Mouse (Mus musculus) embryonic facial prominence, embryonic 10.5 days (tissue): ENCODE measurements around the gene D1Ertd622e. TPM values are rescaled to one million over a fixed set of nuclear protein-coding genes. Genes with fewer than 3 reads are reported as not detected.
"Not testable (repeated sequence)": the region's sequence is repeated elsewhere in the genome, so short reads cannot be mapped to it uniquely, and the experiment has no call there.

ENCODE experiments used
- DNase-seq: peaks from one replicate; pipeline ENCODE4 v3.0.0-alpha.2; 2017; ENCODE audit warnings: low spot score
- H3K27ac ChIP-seq: fragments of 300-500 bp; sonication (generic); replicated peaks from 2 replicates; pipeline ENCODE4 v1.5.1; 2016; ENCODE audit warnings: mild to moderate bottlenecking
- H3K27me3 ChIP-seq: fragments of 300-500 bp; sonication (generic); replicated peaks from 2 replicates; pipeline ENCODE4 v1.6.1; 2016; ENCODE audit warnings: low read depth, mild to moderate bottlenecking; ENCODE audit not compliant: poor library complexity, severe bottlenecking
- H3K36me3 ChIP-seq: fragments of 300-500 bp; sonication (generic); replicated peaks from 2 replicates; pipeline ENCODE4 v1.6.1; 2016; ENCODE audit warnings: mild to moderate bottlenecking, moderate library complexity
- H3K4me1 ChIP-seq: fragments of 300-500 bp; sonication (generic); 2 replicates; pipeline ENCODE4 v1.6.1; 2016
- H3K4me3 ChIP-seq: fragments of 300-500 bp; sonication (generic); 2 replicates; pipeline ENCODE4 v1.5.1; 2016; ENCODE audit warnings: mild to moderate bottlenecking, moderate library complexity
- H3K9me3 ChIP-seq: fragments of 300-500 bp; sonication (generic); 2 replicates; pipeline ENCODE4 v1.6.1; 2016; ENCODE audit warnings: mild to moderate bottlenecking
- WGBS: fragments of 180-500 bp; shearing (Covaris S2); methylation state at CpG from one replicate; pipeline ENCODE4 v1.1.7; 2016; 5-methylcytosine and 5-hydroxymethylcytosine counted together
- polyA plus RNA-seq: library from polyadenylated mRNA; unstranded; fragments of >200 nt; fragmentation: Nextera tagmentation; extraction: Ambion mirVana; gene quantifications from 2 replicates; pipeline ENCODE4 v1.2.1, GENCODE M21; 2016

The D1Ertd622e gene
- polyA plus RNA-seq, 1 experiment from 2014 or later = 17.3 TPM

DNA sequence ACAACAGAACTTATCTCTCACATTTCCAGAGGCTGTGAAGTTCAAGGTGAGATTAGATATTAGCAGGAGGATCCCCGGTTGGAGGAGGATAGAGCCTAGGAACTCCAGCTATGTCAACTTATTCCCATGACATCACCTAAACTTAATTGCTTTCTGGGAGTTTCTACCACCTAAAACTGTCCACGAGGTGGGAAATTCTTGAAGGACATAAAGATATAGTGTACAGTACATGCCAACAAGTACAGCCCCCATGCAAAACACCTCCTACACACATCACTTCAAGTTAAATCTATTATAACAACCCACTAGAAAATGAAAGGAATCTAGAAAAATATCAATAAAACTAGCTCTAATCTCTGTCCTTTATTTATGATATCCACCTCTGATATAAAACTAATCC is 61.5 kb downstream of the D1Ertd622e start:
- WGBS = 76% methylated on average over 2 of the region's 2 CpGs
- DNase-seq = no peak
- H3K9me3 ChIP-seq = no peaks in the 10 kb centered on the region
- H3K27ac ChIP-seq = no peak overlapping the region
- no peaks in the 10 kb centered on the region for H3K36me3 ChIP-seq
- no peak overlapping the region for H3K4me3 ChIP-seq
- no peaks in the 10 kb centered on the region for H3K4me1 ChIP-seq
- no peaks in the 10 kb centered on the region for H3K27me3 ChIP-seq

GRCm38 (mm10) chr1:97599101-97599500 is 62.8 kb downstream of the D1Ertd622e start:
- H3K27me3 ChIP-seq = no peaks in the 10 kb centered on the region
- no peaks in the 10 kb centered on the region for H3K36me3 ChIP-seq
- 86% methylated on average over 3 of the region's 3 CpGs for WGBS
- no peaks in the 10 kb centered on the region for H3K4me1 ChIP-seq
- DNase-seq = no peak
- no peaks in the 10 kb centered on the region for H3K9me3 ChIP-seq
- no peak overlapping the region for H3K27ac ChIP-seq
- no peak overlapping the region for H3K4me3 ChIP-seq

GRCm38 (mm10) chr1:97588561-97588960 is 73.3 kb downstream of the D1Ertd622e start:
- 27% methylated on average over 3 of the region's 3 CpGs for WGBS
- H3K36me3 ChIP-seq = no peaks in the 10 kb centered on the region
- H3K27me3 ChIP-seq = no peaks in the 10 kb centered on the region
- H3K9me3 ChIP-seq = no peaks in the 10 kb centered on the region
- no peak for DNase-seq
- H3K27ac ChIP-seq = no peak overlapping the region; the same call in 1 of the 2 replicates
- H3K4me3 ChIP-seq = no peak overlapping the region
- peaks cover 4% of the 10 kb centered on the region for H3K4me1 ChIP-seq

- H3K36me3 ChIP-seq = no peaks in the 10 kb centered on the region
- H3K4me3 ChIP-seq = no peak overlapping the region
- no peaks in the 10 kb centered on the region for H3K9me3 ChIP-seq
- peaks cover 4% of the 10 kb centered on the region for H3K4me1 ChIP-seq
- no peak overlapping the region for H3K27ac ChIP-seq
- H3K27me3 ChIP-seq = no peaks in the 10 kb centered on the region
- no peak for DNase-seq
Observed at GRCm38 (mm10) chr1:97585106-97585505, 76.8 kb downstream of the D1Ertd622e start.

DNA sequence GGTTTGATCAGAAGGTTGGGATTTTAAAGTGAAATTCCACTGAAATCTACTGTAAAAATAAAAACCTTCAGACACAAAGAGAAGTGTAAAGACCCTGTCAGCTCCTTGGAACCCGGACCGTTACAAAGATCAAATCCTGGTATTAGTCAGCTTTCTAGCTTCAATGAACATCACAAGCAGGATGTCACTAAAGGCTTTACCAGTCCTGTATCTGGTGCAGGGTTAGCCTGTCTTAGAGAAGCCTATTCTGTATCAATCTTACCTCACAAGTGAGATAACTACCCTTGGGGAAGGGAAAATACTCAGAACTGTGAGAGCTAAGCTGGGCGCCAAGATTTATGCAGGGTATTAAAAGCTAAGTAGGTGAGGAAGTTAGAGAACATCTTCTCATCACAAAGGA is 77.7 kb downstream of the D1Ertd622e start:
- 84% methylated on average over 3 of the region's 3 CpGs for WGBS
- no peak for DNase-seq

GRCm38 (mm10) chr1:97583085-97583484 is 78.8 kb downstream of the D1Ertd622e start:
- Histone ChIP-seq H3K36me3 (no peaks in the 10 kb centered on the region), H3K27me3 (no peaks in the 10 kb centered on the region), H3K4me1 (no peaks in the 10 kb centered on the region), H3K9me3 (no peaks in the 10 kb centered on the region), H3K4me3 (no peak overlapping the region), H3K27ac (no peak overlapping the region)
- WGBS = 80% methylated on average over 4 of the region's 4 CpGs
- DNase-seq = no peak

More for the DNA sequence above, 77.7 kb downstream of the D1Ertd622e start:
- H3K27ac ChIP-seq = no peak overlapping the region
- H3K4me1 ChIP-seq = peaks cover 3% of the 10 kb centered on the region
- no peaks in the 10 kb centered on the region for H3K9me3 ChIP-seq
- H3K27me3 ChIP-seq = no peaks in the 10 kb centered on the region
- H3K4me3 ChIP-seq = no peak overlapping the region
- H3K36me3 ChIP-seq = no peaks in the 10 kb centered on the region

DNA sequence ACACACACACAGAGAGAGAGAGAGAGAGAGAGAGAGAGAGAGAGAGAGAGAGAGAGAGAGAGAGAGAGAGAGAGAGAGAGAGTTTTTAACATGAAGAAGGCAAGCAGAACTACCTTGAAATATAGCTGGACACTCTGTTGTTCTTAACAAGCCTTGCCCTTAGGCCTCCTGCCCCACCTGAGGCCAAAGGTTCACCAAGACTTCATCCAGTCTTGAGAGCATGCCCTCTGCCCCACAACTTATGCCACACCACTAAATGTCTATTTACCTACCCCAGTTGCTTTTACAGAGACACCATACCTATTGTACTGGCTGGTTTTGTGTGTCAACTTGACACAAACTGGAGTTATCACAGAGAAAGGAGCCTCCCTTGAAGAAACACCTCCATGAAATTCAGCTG is 81.2 kb downstream of the D1Ertd622e start:
- H3K4me3 ChIP-seq, H3K27ac ChIP-seq, H3K9me3 ChIP-seq, H3K36me3 ChIP-seq, H3K27me3 ChIP-seq, DNase-seq, H3K4me1 ChIP-seq: not testable (repeated sequence)

DNA sequence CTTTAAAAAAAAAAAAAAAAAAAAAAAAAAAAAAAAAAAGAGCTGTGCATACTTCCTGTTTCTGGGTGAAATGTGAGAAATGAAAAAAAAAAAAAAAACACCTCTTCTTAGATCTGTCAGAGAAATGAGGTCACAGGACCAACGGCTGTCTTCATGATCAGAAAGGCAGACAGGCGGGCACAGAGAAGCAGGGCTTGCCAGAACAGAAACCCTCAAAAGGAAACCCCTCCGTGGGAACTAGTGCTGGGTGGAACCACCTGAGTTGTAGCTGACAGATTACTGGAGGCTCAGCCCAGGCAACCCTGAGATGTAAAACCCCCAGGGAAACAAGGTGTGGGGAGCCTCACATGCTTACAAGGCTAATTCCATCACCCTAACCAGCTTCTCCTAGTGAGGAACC is 81.6 kb downstream of the D1Ertd622e start:
- DNase-seq = peak; percentile 10
- Histone ChIP-seq H3K4me3 (no peak overlapping the region), H3K27me3 (no peaks in the 10 kb centered on the region), H3K9me3 (no peaks in the 10 kb centered on the region), H3K27ac (no peak overlapping the region), H3K4me1 (no peaks in the 10 kb centered on the region), H3K36me3 (no peaks in the 10 kb centered on the region)
- WGBS = 73% methylated on average over 3 of the region's 3 CpGs

GRCm38 (mm10) chr1:97578025-97578417 is 83.9 kb downstream of the D1Ertd622e start:
- 89% methylated on average over 3 of the region's 3 CpGs for WGBS
- no peaks in the 10 kb centered on the region for H3K4me1 ChIP-seq
- no peaks in the 10 kb centered on the region for H3K9me3 ChIP-seq
- no peak overlapping the region for H3K4me3 ChIP-seq
- H3K27ac ChIP-seq = no peak overlapping the region
- H3K36me3 ChIP-seq = no peaks in the 10 kb centered on the region
- H3K27me3 ChIP-seq = no peaks in the 10 kb centered on the region
- no peak for DNase-seq

DNA sequence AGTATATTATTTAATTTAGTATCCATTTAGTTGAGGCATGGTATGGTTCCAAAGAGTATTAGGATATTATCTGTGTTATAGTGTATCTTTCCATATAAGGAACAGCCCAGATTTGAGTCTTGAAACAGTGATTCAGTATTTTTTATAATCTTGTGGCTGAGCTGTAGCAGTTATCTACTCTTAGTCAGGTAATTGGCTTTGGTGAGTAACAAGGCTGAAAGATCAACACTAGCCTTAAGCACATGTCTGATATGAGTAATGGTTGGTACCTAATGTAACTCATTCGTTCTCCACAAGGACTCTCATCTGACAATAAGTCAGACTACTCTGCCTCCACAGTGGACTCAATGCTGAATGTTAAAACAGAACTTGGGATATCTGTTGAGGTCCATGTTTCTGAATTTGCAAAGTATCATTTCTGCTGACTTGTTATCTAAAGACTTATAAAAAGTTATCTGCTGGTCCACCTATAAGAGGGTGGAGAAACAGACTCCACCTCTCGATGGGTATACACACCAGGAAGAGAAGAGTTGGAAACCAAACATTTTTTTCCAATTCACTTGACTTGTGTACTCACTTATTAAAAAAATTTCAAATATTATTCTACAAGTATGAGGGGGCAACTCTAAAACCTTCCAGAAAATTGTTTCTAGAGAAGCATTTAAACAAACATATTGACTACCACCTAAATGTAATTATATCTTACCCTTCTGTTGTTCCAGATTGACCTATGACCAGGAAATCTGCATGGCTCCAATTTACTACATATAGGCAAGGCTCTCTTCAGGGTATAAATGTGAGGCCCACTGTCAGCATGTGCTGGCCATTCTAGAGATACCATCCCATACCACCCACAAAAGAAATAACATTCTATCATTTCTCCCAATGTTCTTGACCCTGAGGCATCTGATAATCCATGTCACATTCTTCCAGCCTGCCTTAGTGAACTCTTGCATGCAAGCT is 84.5 kb downstream of the D1Ertd622e start:
- Histone ChIP-seq H3K4me1 (no peaks in the 10 kb centered on the region), H3K4me3 (no peak overlapping the region), H3K27me3 (no peaks in the 10 kb centered on the region), H3K27ac (no peak overlapping the region), H3K9me3 (no peaks in the 10 kb centered on the region), H3K36me3 (no peaks in the 10 kb centered on the region)
- WGBS = 88% methylated on average over 2 of the region's 2 CpGs
- no peak for DNase-seq

GRCm38 (mm10) chr1:97576576-97576975 is 85.3 kb downstream of the D1Ertd622e start:
- H3K27me3 ChIP-seq = no peaks in the 10 kb centered on the region
- WGBS = 92% methylated on average over 3 of the region's 3 CpGs
- no peaks in the 10 kb centered on the region for H3K36me3 ChIP-seq
- no peaks in the 10 kb centered on the region for H3K4me1 ChIP-seq
- no peaks in the 10 kb centered on the region for H3K9me3 ChIP-seq
- H3K27ac ChIP-seq = no peak overlapping the region
- H3K4me3 ChIP-seq = no peak overlapping the region
- no peak for DNase-seq

DNA sequence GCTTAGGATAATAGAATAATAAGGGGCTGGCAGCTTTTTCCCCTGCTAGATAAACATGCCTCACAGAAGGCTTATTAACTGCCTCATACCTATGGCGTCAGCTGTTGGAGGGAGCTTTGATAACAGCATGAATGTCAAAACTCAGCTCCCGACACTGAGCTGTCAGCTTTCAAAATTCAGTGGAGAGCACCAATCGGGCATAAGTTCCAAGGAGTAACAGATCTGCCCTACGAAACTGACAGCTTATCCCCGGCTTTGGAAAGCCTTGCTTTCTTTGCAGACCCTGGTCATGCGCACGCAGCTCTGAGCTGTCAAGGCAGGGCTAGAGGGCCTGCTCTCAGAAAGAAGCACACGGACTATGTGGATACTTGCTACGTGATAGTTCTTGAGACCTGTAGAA is 91.1 kb downstream of the D1Ertd622e start:
- no peak for DNase-seq
- Histone ChIP-seq H3K4me3 (no peak overlapping the region), H3K27me3 (no peaks in the 10 kb centered on the region), H3K9me3 (no peaks in the 10 kb centered on the region), H3K36me3 (no peaks in the 10 kb centered on the region), H3K27ac (no peak overlapping the region), H3K4me1 (no peaks in the 10 kb centered on the region)
- 64% methylated on average over 9 of the region's 9 CpGs for WGBS

- H3K27me3 ChIP-seq = no peaks in the 10 kb centered on the region
- H3K4me3 ChIP-seq = no peak overlapping the region
- 86% methylated on average over 4 of the region's 4 CpGs for WGBS
- H3K27ac ChIP-seq = no peak overlapping the region
- H3K9me3 ChIP-seq = no peaks in the 10 kb centered on the region
- DNase-seq = no peak
- H3K4me1 ChIP-seq = no peaks in the 10 kb centered on the region
- no peaks in the 10 kb centered on the region for H3K36me3 ChIP-seq
Observed at GRCm38 (mm10) chr1:97567956-97568355, 93.9 kb downstream of the D1Ertd622e start.
